Mouse (Mus musculus): ENCODE data around the gene Sppl3.
"Not testable (repeated sequence)": the region's sequence is repeated elsewhere in the genome, so short reads cannot be mapped to it uniquely, and the experiment has no call there.

The Sppl3 gene

DNA sequence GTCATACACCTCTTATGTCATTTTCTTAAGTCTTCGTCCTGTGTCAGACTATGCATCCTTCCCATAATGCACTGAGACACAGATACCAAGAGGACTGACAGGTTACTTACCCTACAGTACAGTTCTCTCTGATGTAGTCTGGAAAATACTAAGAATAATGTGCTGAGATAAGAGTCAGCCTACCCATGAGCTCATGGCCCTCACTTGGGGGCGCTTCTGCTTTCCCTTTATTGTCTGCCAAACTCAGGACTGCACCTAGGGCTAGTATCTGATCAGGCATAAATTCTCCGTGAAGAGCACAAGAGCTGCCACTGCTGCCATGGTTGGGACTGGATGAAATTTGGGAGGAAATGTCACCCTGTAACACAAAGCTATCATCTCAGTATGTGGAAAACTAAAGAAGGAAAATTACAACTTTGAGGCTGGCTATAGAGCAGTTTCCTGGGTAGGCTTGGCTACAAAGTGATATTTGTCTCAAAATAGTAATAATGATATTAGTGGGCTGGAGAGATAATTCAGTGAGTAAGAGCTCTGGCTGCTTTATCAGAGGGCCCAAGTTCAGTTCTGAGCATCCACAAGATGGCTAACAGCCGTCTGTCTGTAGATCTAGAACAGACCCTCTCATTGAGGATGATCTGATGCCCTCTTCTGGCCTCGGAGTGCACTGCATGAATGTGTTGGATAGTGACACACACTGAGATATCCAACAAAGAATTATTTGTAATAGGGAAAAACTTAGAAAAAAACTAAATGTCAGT, 65.4 kb downstream of the Sppl3 start:
- DNase-seq = peak; percentile 67 to 87

DNA sequence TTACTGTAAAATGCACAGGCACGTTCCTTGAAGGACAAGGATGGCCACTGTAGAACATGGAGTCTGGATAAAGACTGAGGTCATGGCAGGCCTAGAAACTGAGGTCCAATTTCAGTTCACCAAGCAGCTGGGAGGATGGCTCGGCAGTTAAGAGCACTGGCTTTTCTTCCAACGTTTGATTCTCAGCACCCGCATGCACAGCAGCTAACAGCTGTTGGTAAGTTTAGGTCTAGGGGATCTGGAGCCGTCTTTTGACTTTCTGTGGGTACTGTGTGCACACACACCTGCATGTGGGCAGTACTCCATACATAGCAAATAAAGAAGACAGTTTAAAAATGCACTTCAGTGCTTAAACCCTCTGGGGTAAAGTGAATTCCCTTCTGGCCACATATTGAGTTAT, 70.7 kb downstream of the Sppl3 start:
- DNase-seq = no peak

DNA sequence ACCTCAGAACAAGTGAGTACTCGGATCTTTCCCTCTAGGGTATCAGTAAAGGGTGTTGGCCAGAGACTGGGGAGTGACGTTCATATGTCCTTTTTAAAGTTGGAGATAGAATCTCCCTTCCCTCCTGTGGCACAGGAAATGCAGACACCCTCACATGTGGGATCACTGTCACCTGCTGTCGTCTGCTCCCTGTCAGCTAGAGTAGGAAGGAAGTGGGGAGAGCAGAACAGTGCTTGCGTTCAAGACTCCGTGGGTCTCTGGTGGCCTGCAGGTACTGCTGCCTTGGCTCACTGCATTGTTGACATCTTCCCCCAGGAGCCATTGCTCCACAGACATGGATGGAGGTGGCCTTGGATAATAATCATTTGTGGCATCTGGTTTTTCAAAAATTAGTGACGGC, 72.6 kb downstream of the Sppl3 start:
- no peak for DNase-seq

DNA sequence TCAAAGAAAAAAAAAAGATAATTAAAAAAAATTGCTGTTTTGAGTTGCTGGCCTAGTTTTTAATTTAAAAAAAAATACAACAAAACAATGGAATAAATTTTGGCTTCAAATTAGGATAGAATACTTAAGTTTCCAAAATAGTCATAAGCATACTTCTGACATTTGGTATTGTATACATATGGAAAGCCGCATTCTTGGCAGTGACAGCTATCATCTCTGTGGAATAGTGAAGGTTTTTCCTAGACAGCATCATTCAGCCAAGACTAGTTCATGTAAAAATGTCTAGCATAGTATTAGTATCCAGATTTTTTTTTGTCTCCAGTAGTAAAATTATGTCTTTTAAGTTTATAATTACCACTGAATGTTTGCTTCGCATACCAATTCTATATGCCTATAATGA, 74.7 kb downstream of the Sppl3 start:
- DNase-seq = no peak

DNA sequence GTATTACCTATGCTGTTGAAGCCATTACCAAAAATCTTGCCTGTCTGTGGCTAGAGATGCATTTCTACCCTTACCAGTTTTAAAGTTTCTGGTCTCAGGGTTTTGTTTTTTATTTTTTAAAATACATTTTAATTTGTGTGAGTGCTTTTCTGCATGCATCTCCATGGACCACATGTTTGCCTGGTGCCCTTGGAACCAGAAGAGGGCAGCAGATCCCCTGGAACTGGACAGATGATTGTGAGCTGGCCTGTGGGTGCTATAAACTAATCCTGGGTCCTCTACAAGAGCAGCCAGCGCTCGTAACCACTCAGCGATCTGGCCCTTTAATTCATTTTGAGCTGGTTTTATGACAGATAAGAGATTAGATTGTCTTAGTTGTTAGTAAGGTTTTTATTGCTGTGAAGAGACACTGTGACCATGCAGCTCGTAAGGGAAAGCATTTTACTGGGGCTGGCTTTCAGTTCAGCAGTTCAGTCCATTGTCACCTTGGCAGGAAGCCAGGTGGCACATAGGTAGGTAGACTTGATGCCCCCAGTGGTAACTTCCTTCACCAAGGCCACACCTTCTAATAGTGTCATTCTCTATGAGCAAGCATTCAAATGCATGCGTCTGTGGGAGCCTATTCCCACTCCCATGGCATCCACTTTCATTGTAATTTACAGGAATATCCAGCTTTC, 78.8 kb downstream of the Sppl3 start:
- DNase-seq = no peak

DNA sequence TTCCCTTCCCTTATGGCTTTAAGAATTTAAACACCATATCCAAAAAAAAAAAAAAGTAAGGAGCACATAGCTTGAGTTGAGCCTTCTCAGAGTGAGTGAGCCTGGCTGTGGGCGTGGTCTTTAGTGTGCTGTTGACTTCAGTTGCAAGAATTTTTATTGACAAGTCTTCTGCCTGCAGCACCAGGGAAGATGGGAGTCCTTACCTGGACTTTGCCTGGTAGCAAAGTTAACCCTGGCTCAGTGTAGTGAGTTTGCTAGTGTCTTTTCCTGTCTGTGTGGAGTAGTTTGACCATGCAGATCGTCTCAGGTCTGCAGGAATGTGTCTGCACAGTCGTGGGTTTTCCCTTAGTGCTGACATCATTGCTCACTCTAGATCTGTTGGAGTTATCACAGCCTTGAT, 80.1 kb downstream of the Sppl3 start:
- no peak for DNase-seq

DNA sequence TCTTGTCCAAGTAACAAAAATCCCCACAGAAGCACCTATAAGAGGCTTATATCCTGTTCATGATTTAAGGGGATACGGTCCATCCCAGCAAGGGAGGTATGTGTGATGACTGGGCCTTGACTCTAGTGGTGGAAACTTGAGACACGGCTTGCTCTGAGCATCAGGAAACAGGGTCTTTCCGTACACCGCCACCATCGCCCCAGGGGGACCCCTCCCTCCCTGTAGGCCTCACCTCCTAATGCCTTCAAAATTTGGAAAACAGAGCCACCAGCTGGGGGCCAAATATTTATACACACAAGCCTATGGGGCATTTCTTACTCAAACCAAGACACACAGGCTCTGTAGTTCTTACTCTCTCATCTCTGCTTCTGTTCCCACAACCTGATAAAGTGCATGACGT, 80.8 kb downstream of the Sppl3 start:
- DNase-seq = no peak

DNA sequence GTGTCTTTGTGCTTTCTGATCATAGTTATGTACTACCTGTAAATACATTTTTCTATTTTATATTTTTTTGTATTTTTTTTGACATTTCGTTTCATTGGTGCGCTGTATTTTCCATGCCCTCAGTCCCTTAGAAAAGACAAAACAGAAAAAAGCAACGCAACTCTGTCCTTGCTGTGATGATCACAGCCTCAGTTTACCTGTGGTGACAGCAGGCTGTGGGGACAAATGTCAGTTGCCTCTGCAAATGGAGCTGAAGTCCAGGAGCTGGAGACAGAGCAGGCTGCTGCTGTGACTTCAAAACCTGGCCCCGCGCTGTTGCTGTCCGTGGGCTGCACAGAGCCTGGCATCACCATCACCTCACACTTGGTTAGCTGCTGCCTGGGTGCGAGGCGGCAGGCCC, 87.3 kb downstream of the Sppl3 start, which contains the start of gene Gm10401:
TSS of gene Gm10401 (minus strand) at position 101 of the 400 bp plus-strand sequence.
- DNase-seq = no peak

DNA sequence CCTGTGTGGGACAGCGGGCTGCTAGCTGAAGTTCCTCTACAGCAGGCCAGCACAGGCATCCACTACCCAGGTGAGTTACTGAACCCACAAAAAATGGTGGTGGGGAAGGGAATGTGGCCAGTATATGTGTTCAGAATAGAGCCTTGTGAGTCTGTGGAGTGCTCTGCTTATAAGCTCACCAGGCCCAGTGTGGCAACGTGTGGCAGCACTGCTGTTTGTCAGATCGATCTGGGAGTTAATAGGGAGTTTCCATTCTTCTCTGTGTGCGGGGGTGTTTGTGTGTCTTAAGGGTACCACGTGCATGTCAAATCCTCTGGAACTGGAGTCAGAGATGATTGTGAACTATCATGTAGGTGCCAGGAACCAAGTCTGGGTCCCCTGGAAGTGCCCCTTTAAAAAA, 88.6 kb downstream of the Sppl3 start:
- no peak for DNase-seq

DNA sequence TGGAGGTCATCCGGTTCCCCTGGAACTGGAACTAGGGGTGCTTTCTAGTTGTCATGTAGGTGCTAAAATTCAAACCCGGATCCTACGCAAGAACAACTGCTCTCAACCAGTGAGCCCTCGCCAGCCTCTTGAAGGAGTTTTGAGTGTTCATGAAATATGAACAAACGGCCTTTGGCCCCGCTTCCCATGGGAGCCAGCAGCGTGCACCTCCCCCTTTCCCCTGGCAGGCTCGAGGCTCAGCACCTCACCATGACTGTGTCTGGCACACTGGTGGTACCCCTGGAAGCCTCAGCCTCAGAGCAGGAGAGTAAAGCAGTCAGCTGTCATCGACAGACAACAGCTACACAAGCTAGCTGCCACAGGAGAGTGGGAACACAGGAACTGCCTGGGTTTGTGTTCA, 89.1 kb downstream of the Sppl3 start:
- peak in 1 of 2 experiments; percentile 38 for DNase-seq

DNA sequence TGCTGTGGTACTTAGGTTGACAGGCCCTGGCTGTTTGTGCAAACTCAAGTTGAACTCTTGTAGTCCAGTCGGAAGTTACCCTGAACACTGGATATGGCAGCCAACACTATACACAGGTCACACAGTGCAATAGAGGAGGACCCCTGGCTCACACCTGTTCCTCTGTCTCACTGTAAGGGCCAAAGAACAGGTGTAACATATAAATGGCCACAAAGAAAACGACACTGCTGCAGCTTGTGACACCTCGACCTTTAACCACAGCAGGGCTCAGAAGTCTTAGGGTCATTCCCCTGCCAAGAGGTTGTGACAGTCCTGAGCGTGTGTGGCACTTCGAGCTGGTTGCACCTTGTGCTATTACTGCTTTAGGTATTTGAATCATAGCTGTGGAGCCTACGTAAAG, 89.5 kb downstream of the Sppl3 start:
- no peak for DNase-seq

DNA sequence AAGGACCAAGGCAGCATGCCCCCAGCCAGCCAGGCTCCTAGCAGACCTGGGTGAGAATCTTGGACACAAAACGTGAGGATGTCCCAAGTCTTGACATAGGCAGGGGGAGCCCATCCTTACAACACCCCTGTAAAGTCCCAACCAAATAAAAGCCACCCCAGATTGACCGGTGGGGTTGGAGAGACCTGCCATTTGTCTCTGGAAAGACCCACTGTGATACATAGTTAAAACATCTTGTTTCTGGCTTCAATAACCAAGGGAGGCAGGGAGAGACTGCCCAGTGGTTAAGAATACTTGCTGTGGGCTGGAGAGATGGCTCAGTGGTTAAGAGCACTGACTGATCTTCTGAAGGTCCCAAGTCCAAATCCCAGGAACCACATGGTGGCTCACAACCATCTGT, 91.3 kb downstream of the Sppl3 start:
- no peak for DNase-seq

DNA sequence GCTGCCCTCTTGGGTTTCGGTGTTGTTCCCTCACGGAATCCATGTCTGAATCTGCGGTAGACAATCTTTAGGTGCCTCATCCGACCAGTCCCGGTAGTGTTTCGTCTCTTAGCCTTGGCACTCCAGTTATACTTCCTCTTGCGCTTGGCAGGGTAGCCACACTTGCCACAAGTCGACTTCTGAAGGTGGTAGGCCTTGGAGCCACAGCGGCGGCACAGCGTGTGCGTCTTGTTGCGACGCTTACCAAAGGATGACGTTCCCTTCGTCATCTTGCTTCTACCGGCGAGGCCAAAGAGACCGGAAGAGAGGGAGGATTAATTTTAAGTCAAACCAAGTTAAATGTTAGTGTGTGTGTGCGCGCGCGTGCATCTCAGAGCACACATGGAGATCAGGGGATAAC, 92.3 kb downstream of the Sppl3 start:
- DNase-seq = not testable (repeated sequence)

DNA sequence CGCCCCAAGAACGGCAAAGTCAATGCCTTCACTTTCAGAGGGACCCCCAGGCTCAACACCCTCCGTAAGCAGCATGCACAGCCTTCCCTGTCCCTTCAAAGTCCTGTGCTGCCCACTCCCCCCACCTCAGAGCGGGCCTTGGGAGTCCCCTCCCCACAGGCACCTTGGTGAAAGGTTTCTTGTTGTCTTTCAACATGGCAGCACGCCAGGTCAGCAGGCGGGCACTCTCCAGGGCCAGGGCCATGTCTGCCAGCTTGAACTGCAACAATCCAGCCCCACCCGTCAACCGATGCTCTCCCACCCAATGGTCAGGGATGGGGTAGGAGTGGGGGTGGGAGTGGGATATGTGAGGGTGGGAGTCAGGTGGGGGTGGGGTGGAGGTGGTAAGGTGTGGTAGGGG, 100.2 kb downstream of the Sppl3 start:
- peak in 1 of 2 experiments; percentile 43 for DNase-seq

DNA sequence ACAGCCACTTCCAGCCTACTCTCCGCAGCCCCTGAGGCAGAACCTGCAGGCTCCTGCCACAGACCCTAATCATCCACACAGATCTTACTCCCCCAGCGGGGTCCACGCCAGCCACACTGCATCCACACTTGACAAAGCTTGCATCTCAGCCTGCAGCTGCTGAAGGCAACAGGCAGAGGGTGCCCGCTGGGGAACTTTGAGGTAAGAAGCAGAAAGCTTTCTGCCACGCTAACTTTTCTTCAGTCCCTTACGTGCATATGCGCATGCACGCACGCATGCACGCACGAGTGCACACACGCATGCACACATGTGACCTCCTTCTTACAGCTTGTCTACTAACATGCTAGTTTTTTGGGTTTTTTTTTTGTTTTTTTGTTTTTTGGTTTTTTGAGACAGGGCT, 102.3 kb downstream of the Sppl3 start:
- DNase-seq = no peak

DNA sequence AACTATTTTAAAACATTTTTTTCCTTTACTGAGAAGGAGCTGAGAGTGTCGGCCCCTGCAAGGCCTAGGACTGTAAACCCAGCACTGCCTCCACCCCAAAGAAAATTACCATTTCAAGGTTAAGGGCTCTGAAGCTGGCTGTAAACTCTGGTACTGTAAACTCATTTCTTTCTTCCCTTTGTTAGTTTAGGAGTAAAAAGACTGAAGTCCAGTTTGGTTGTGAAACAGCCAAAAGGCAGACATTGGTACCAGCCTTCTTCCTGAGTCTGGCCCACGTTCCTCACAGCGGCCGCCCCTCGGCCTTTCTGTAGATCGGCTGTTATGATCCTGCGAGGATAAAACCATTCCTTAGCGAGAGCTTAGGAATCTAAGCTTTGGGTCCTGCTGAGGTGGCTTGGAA, 103.6 kb downstream of the Sppl3 start:
- DNase-seq = no peak

DNA sequence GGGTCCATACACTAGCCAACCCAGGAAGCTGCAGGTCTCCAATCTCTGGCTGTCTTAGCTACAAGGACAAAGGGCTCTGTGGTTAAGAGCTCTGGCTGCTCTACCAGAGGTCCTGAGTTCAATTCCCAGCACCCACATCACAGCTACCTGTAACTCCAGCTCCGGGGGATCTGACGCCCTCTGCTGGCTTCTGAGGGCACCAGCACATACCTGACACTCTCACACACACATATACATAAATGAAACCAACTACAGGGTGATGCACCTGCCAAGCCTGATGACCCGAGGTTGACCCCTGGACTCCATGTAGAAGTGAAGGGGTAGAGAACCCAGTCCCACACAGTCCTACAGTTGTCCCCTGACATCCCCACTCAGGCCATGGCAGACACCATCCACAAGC, 105.5 kb downstream of the Sppl3 start:
- no peak for DNase-seq

DNA sequence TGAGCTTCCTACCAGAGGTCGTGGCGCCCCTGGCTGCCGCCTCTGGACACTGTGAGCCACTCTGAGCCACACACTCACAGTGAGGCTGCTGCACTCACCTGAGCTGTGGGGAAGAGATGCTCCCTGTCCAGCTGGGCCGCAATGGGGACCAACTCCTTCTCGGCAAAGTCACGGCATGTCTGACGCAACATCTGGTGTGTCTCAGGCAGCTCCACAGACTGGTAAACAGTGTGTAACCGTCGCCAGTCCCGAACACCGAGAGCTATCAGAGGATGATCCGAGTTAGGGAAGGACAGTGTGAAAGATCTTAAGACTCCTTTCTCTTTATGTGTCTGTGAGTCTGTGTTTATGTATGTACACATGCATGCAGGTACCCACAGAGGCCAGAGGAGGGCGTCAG, 106.5 kb downstream of the Sppl3 start:
- no peak for DNase-seq

DNA sequence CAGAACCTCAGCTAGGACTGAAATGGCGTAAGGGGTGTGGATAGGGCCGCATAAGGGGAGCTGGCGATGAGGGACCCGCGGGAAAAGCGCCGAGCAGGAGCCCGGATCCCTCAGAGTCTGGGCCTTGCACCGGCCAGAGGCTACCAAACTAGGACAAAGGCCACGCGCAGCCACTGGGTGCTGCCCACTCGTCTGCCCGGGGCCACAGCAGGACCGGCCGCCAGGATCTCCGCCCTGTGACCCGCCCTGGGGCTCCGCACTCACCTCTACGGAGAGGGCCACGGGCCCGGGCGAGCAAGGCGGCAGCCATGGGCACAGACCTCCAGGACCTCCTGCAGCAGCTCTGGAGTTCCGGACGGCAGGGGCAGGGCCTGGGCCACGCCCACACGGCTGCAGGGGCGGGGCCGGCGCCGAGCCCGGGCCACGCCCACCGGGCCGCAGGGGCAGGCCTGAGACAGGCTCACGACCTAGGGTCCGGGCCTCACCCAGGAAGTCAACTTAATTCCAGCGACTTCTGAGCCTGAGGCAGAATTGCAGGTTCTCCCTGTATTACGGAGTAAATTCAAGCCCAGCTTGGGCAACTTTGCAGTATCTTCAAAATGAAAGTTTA, 108.1 kb downstream of the Sppl3 start, which contains the start of gene Acads:
TSS of gene Acads (minus strand) at position 386 of the 610 bp plus-strand sequence.
- DNase-seq = peak; percentile 90 to 92

DNA sequence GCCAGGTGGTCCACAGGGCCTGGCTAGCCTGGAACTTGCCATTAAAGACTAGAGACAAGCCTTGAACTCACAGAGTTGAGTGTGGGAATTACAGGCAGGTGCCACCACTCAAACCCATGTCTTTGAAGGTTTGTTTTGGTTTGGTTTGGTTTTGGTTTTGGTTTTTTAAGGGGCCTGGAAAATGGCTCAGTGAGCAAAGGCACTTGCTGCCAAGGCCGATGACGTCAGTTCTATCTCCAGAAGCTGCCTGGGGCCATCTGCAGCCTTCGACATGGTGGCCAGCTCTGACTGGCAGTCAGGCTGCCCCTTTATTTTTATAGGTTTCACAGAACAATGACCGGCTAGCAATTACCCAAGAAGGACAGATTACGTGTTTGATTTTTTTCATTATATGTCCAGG, 110.0 kb downstream of the Sppl3 start:
- no peak for DNase-seq

DNA sequence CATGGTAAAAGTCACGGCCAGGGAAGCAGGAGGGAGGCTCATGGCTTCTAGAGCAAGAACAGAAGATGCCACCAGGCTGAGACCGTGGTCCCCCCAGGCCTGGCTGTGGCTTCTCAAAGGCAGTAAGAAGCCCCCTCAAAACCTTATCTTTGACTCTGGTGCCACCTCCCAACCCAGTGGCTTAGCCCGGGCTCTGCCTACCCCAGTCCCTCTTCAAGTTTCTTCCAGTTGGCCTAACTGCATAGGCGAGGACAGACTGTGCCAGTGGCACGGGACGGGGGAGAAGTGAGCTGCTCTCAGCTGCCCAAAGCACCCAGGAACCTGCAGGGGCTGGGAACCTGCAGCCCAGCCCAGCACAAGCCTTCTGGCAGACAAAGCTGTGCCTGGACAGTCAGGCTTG, 113.8 kb downstream of the Sppl3 start:
- no peak for DNase-seq

DNA sequence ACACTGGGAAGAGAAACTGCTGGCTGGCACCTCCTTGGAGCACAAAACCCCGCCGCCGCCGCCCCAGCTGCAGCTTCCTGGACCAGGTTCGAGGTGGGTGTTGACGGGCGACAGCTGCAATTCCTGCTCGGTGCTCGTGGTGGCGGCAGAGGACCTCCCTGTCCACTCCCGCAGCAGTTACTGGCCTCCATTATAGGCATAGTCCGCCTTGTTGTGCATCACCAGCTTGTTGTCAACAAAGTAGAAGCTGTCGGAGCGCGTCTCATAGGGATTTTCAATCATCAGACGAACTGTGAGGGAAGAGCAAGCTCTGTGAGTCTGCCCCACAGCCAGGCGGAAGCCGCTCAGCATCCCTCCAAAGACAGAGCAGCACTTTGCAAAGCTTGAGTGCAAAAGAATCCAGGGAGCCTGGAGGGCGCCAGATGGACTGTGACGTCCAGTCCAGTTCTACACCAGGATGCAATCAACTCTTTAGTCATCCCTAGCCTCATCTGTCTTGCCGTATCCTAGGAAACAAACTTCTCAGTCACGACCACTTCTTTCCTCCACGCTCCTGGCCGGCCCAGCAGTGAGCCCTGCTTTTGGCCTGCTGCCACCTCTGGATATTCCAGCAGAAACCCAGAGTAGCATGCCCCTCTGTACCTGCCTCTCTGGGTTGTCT, 114.4 kb downstream of the Sppl3 start:
- DNase-seq = peak; percentile 87 to 90

DNA sequence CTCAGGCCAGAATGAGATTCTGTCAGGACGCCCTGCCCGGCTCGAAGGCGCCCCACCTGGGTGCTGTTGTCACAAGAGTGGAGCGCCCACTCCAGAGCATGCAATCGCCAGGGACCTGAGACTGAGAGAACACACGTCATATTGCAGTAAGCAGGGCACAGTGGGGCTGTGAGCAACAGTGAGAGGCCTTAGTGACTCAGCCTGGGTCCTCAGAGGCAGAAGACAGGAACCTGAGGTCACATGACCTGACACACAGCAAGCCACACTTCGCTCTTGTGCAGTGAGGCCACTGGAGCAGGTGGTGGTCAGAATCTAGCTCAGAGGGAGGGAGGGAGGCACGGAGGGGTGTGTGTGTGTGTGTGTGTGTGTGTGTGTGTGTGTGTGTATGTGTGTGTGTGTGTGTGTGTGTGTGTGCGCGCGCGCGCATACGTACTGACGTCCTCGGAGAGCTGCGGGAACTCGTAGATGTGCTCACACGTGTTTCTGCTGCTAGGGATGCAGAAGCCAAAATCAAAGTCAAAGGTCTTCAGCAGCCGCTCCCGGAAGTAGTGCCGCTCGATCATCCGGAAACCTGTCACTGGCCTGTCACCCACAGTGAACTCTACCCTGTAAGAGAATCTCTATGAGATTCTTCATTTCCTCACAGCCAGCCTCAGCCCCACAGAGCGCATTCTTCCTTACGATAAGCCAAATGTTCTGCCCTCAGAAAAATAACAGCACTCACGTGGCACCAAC, 115.8 kb downstream of the Sppl3 start:
- peak in 1 of 2 experiments; percentile 53 for DNase-seq

Data from kidney, postnatal 36 days (tissue).